Mouse (Mus musculus) liver, postnatal 0 days (tissue): ENCODE results near the gene 0610030E20Rik.

Experiments used
- CTCF ChIP-seq: sonication (generic); IDR thresholded peaks from 2 replicates; pipeline ENCODE4 v1.5.1; 2016; ENCODE audit warnings: antibody characterized with exemption, low read depth
- EP300 ChIP-seq: IDR thresholded peaks from 2 replicates; pipeline ENCODE4 v1.6.1; 2016; ENCODE audit warnings: antibody characterized with exemption, low read depth, mild to moderate bottlenecking

GRCm38 (mm10) chr6:72340481-72340880 lies 6.6 kb upstream of the 0610030E20Rik start:
- TF ChIP-seq CTCF, result no peak
- TF ChIP-seq EP300, result no peak
